Comparison of ENCODE assay signal across 9 mouse cellular contexts in the genomic region with DNA sequence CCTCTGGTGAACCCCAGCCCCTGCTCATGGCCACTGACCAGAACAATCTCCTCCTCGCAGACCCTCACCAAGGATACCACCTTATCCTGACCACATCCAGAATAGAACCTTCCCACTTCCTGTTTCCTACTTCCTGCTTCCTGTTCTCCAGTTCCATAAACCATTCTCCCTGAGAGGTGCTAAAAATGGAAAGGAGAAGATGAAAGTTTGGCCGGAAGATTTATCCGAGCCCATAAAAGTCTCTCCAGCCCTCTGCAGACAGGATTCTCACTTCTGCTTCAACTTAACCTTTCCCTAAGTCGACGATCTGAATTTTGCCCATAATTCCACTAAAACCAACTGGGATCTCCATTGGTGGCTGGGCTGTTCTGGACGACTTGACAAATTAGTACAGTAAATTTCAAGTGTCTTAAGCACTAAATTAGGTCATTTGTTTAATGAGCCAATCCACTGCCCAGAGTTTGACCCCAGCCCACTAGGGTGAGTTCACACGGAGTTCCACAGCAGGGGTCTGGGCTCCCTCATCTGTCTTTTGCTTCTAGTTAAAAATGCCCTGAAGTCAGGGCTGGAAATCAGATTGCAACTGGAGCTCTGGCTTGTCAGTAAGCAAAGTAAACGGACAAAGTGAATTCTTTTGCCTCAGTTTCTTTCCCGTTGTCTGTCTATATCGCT.
DNase-seq lines count a peak whose midpoint lies in the region; ATAC-seq and TF ChIP-seq lines count a peak whose summit lies in the region.
"Had no signal": no experiment of that assay in that cellular context is flagged by ENCODE, and none has a peak within 500 bp of the region (broad histone marks: within the 10 kb centered on the region; RNA-seq: fewer than 3 reads in every experiment).

No protein-coding gene starts in this region.

- no peak for ATAC-seq in lung, embryonic 16.5 days (ENCODE audit: low read depth)
- ATAC-seq in heart, embryonic 15.5 days (replicated peaks; ENCODE audit: insufficient number of reproducible peaks, insufficient read depth, low FRiP score, low read depth): no peak
- ATAC-seq in limb, embryonic 14.5 days (ENCODE audit: low FRiP score, low read depth): no peak
- ATAC-seq in stomach, embryonic 15.5 days (ENCODE audit: insufficient read depth, low FRiP score, low read depth): no peak

- no peaks in the 10 kb centered on the region for H3K9me3 ChIP-seq in lung, embryonic 16.5 days (ENCODE audit: control insufficient read depth, low read length)
- no peaks in the 10 kb centered on the region for H3K9me3 ChIP-seq in heart, embryonic 15.5 days (replicated peaks)
- H3K9me3 ChIP-seq in limb, embryonic 14.5 days (ENCODE audit: control insufficient read depth, low read length): no peaks in the 10 kb centered on the region
- H3K9me3 ChIP-seq in stomach, embryonic 15.5 days: no peaks in the 10 kb centered on the region

- no peak overlapping the region for H3K9ac ChIP-seq in lung, embryonic 16.5 days (ENCODE audit: low read length)
- no peak overlapping the region for H3K9ac ChIP-seq in heart, embryonic 15.5 days
- no peak overlapping the region for H3K9ac ChIP-seq in limb, embryonic 14.5 days (ENCODE audit: low read depth, low read length, severe bottlenecking)
- no peak overlapping the region for H3K9ac ChIP-seq in stomach, embryonic 15.5 days

- no peaks in the 10 kb centered on the region for H3K27me3 ChIP-seq in lung, embryonic 16.5 days (ENCODE audit: control insufficient read depth, insufficient read depth, low read depth, low read length)
- H3K27me3 ChIP-seq in heart, embryonic 15.5 days: peaks cover 6% of the 10 kb centered on the region; the same call in 1 of the 2 replicates
- peaks cover 25% of the 10 kb centered on the region for H3K27me3 ChIP-seq in limb, embryonic 14.5 days (ENCODE audit: control insufficient read depth, insufficient read depth, low read length)
- no peaks in the 10 kb centered on the region for H3K27me3 ChIP-seq in stomach, embryonic 15.5 days (replicated peaks)

- peak overlapping the region; percentile 46 for H3K4me2 ChIP-seq in lung, embryonic 16.5 days (ENCODE audit: low read depth, low read length)
- H3K4me2 ChIP-seq in heart, embryonic 15.5 days: peak overlapping the region; percentile 55
- H3K4me2 ChIP-seq in limb, embryonic 14.5 days (replicated peaks; ENCODE audit: low read depth, low read length, severe bottlenecking): peak overlapping the region; percentile 46
- peak overlapping the region; percentile 40 for H3K4me2 ChIP-seq in stomach, embryonic 15.5 days

- no peaks in the 10 kb centered on the region for H3K36me3 ChIP-seq in lung, embryonic 16.5 days (ENCODE audit: control insufficient read depth, insufficient read depth, low read length)
- no peaks in the 10 kb centered on the region for H3K36me3 ChIP-seq in heart, embryonic 15.5 days
- no peaks in the 10 kb centered on the region for H3K36me3 ChIP-seq in limb, embryonic 14.5 days (ENCODE audit: control insufficient read depth, insufficient read depth, low read length)
- no peaks in the 10 kb centered on the region for H3K36me3 ChIP-seq in stomach, embryonic 15.5 days

- WGBS in lung, embryonic 16.5 days: 46% methylated on average over 10 of the region's 10 CpGs
- WGBS in heart, embryonic 15.5 days: 47% methylated on average over 10 of the region's 10 CpGs
- WGBS in limb, embryonic 14.5 days: 19% methylated on average over 10 of the region's 10 CpGs
- 37% methylated on average over 10 of the region's 10 CpGs for WGBS in stomach, embryonic 15.5 days

- DNase-seq in lung, postnatal 36 days: no peak
- DNase-seq in limb, embryonic 14.5 days (ENCODE audit: low spot score): peak; percentile 26
- no peak for DNase-seq in urinary bladder, postnatal 25 days (ENCODE audit: low spot score)
- DNase-seq in thymus, postnatal 25 days: no peak
- DNase-seq in thymus, postnatal 4 days: no peak
- DNase-seq: cerebellum, adult 18-20 months had no signal

- peak overlapping the region; percentile 75 for H3K27ac ChIP-seq in lung, embryonic 16.5 days (ENCODE audit: low read length)
- H3K27ac ChIP-seq in heart, embryonic 15.5 days: peak overlapping the region; percentile 59
- H3K27ac ChIP-seq in limb, embryonic 14.5 days (replicated peaks; ENCODE audit: low read depth, low read length): peak overlapping the region; percentile 59
- peak overlapping the region; percentile 86 for H3K27ac ChIP-seq in stomach, embryonic 15.5 days

- no peak overlapping the region for H3K4me3 ChIP-seq in lung, embryonic 16.5 days (ENCODE audit: low read length)
- H3K4me3 ChIP-seq in heart, embryonic 15.5 days: 0 out of 2 replicates have a peak overlapping the region, but pooled peaks have one; percentile 8
- peak overlapping the region; percentile 6 for H3K4me3 ChIP-seq in limb, embryonic 14.5 days (replicated peaks; ENCODE audit: low read length)
- no peak overlapping the region for H3K4me3 ChIP-seq in stomach, embryonic 15.5 days (replicated peaks)

- TF ChIP-seq POLR2A in limb, embryonic 14.5 days (IDR thresholded peaks at IDR 0.05; ENCODE audit: borderline replicate concordance, extremely low read depth, insufficient read depth, insufficient read length): no peak

- H3K4me1 ChIP-seq in lung, embryonic 16.5 days (replicated peaks; ENCODE audit: control insufficient read depth, insufficient read depth, low read length): peaks cover 25% of the 10 kb centered on the region
- H3K4me1 ChIP-seq in heart, embryonic 15.5 days (replicated peaks): peaks cover 24% of the 10 kb centered on the region
- peaks cover 31% of the 10 kb centered on the region for H3K4me1 ChIP-seq in limb, embryonic 14.5 days (ENCODE audit: control insufficient read depth, insufficient read depth, low read length)
- peaks cover 21% of the 10 kb centered on the region for H3K4me1 ChIP-seq in stomach, embryonic 15.5 days

Comparison
In these comparisons a context has a peak if more than half of its experiments do, and no peak if none do; other contexts are left out.
1. H3K4me3 ChIP-seq: peak in heart, embryonic 15.5 days (single experiment) and limb, embryonic 14.5 days (single experiment); none in lung, embryonic 16.5 days (single experiment) and stomach, embryonic 15.5 days (single experiment).
2. Peak in every context shown above with its lines, with median percentiles within 50 percentile points of each other: H3K27ac ChIP-seq and H3K4me2 ChIP-seq.